Mouse (Mus musculus): ENCODE data around the gene 2310079G19Rik. TPM values are rescaled to one million over a fixed set of nuclear protein-coding genes. Genes with fewer than 3 reads are reported as not detected.

Gene 2310079G19Rik
- polyA plus RNA-seq, 1 experiment = not detected

DNA sequence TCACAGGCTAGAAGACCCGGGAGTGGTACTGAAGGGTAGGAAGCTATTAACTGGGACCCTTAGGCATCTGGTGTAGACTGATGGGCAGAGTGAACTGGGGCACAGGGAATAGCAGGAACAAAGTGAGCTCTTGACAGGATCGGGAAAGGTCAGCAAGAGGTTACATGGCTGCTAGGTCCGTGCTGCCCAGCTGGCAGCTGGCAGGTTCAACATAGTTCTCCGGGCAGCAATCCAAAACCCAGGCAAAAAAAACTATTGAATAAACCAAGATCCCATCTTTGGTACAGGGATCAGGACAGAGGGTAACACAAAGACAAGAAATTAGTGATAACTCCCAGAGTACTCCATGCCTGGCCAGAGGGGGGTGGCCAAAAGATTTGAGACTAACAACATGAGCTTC is 7.7 kb upstream of the 2310079G19Rik start:
- no peak overlapping the region for H3K4me3 ChIP-seq (replicated peaks; ENCODE audit: insufficient read depth, low read depth, low read length)
- 9% methylated on average over 4 of the region's 4 CpGs for WGBS
- no peak for TF ChIP-seq POLR2A (IDR thresholded peaks at IDR 0.05; ENCODE audit: borderline replicate concordance, insufficient read depth, low read length)
- TF ChIP-seq CTCF (IDR thresholded peaks at IDR 0.05; ENCODE audit: borderline replicate concordance, insufficient read depth, low read depth, low read length) = no peak
- no peak overlapping the region for H3K27ac ChIP-seq (ENCODE audit: insufficient read depth, low read length)
- H3K4me1 ChIP-seq (ENCODE audit: control insufficient read depth, insufficient read depth, low read length) = no peaks in the 10 kb centered on the region
- peak in 1 of 2 experiments; percentile 8 for DNase-seq
- H3K27me3 ChIP-seq (ENCODE audit: control insufficient read depth, insufficient read depth, low read length) = no peaks in the 10 kb centered on the region

DNA sequence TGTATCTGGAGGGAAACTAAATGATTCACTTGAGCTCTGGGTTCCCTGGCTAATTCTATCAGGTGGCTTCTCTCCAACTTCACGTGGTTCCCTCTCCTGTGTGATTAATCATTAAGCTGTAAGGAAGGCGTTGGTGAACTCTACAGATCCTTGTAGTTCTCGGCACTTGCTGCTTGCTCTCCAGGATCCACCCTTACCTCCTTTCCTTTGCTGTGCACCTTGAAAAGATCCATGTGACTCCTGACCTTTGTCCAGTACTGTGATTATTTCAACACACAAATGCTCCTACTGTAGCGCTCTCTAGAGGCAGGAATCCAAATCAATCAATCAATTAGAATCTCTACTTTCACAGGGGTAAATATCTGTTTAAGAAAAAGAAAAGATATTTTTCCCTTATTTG is 4.0 kb upstream of the 2310079G19Rik start:
- WGBS = 66% methylated on average over 4 of the region's 4 CpGs
- TF ChIP-seq CTCF (IDR thresholded peaks at IDR 0.05; ENCODE audit: borderline replicate concordance, insufficient read depth, low read depth, low read length) = no peak
- no peak for TF ChIP-seq POLR2A (IDR thresholded peaks at IDR 0.05; ENCODE audit: borderline replicate concordance, insufficient read depth, low read length)

GRCm38 (mm10) chr16:88612712-88613111 is 14.8 kb downstream of the 2310079G19Rik start:
- H3K27me3 ChIP-seq (ENCODE audit: control insufficient read depth, insufficient read depth, low read length) = no peaks in the 10 kb centered on the region
- no peak for DNase-seq
- H3K4me1 ChIP-seq (ENCODE audit: control insufficient read depth, insufficient read depth, low read length) = no peaks in the 10 kb centered on the region
- H3K4me3 ChIP-seq (replicated peaks; ENCODE audit: insufficient read depth, low read depth, low read length) = no peak overlapping the region
- H3K27ac ChIP-seq (ENCODE audit: insufficient read depth, low read length) = no peak overlapping the region
- WGBS = 53% methylated on average over 4 of the region's 4 CpGs
- no peak for TF ChIP-seq CTCF (IDR thresholded peaks at IDR 0.05; ENCODE audit: borderline replicate concordance, insufficient read depth, low read depth, low read length)
- TF ChIP-seq POLR2A (IDR thresholded peaks at IDR 0.05; ENCODE audit: borderline replicate concordance, insufficient read depth, low read length) = no peak

More for the DNA sequence above, 4.0 kb upstream of the 2310079G19Rik start:
- no peak for DNase-seq
- Histone ChIP-seq H3K27ac (ENCODE audit: insufficient read depth, low read length) (no peak overlapping the region), H3K4me3 (replicated peaks; ENCODE audit: insufficient read depth, low read depth, low read length) (no peak overlapping the region), H3K4me1 (ENCODE audit: control insufficient read depth, insufficient read depth, low read length) (no peaks in the 10 kb centered on the region), H3K27me3 (ENCODE audit: control insufficient read depth, insufficient read depth, low read length) (no peaks in the 10 kb centered on the region)

GRCm38 (mm10) chr16:88611922-88612321 is 15.5 kb downstream of the 2310079G19Rik start, which contains the start of gene Krtap24-1:
Krtap24-1 (minus strand) TSS chr16:88612279.
- Histone ChIP-seq H3K4me1 (ENCODE audit: control insufficient read depth, insufficient read depth, low read length) (no peaks in the 10 kb centered on the region), H3K27me3 (ENCODE audit: control insufficient read depth, insufficient read depth, low read length) (no peaks in the 10 kb centered on the region), H3K4me3 (replicated peaks; ENCODE audit: insufficient read depth, low read depth, low read length) (no peak within 1 kb of the TSS), H3K27ac (ENCODE audit: insufficient read depth, low read length) (no peak within 1 kb of the TSS)
- no peak for TF ChIP-seq POLR2A (IDR thresholded peaks at IDR 0.05; ENCODE audit: borderline replicate concordance, insufficient read depth, low read length)
- TF ChIP-seq CTCF (IDR thresholded peaks at IDR 0.05; ENCODE audit: borderline replicate concordance, insufficient read depth, low read depth, low read length) = no peak
- 83% methylated on average over 8 of the region's 8 CpGs for WGBS
- DNase-seq = no peak

GRCm38 (mm10) chr16:88604570-88604969 is 22.9 kb downstream of the 2310079G19Rik start:
- no peaks in the 10 kb centered on the region for H3K4me1 ChIP-seq (ENCODE audit: control insufficient read depth, insufficient read depth, low read length)
- no peaks in the 10 kb centered on the region for H3K27me3 ChIP-seq (ENCODE audit: control insufficient read depth, insufficient read depth, low read length)
- no peak for DNase-seq
- no peak overlapping the region for H3K27ac ChIP-seq (ENCODE audit: insufficient read depth, low read length)
- 93% methylated on average over 6 of the region's 6 CpGs for WGBS
- H3K4me3 ChIP-seq (replicated peaks; ENCODE audit: insufficient read depth, low read depth, low read length) = no peak overlapping the region
- TF ChIP-seq CTCF (IDR thresholded peaks at IDR 0.05; ENCODE audit: borderline replicate concordance, insufficient read depth, low read depth, low read length) = no peak
- no peak for TF ChIP-seq POLR2A (IDR thresholded peaks at IDR 0.05; ENCODE audit: borderline replicate concordance, insufficient read depth, low read length)

DNA sequence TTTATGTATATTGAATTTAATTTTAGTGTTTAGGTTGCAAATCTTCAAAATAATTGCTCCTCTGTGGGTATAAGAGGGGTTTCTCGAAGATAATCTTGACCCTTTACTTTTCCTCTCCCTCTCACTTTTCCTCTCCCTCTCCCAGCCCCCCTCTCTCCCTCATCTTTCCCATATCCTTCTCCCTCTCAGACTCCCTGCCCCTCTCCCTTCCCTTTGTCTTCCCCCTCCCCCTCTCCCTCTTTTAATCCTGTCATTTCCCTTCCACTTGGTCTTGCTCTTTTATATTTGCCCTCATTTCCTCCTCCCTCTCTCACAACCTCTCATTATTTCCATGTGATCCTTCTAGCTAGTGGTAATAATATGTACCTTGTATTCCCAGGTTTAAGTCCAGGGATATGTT is 25.0 kb downstream of the 2310079G19Rik start:
- TF ChIP-seq POLR2A (IDR thresholded peaks at IDR 0.05; ENCODE audit: borderline replicate concordance, insufficient read depth, low read length) (no peak), CTCF (IDR thresholded peaks at IDR 0.05; ENCODE audit: borderline replicate concordance, insufficient read depth, low read depth, low read length) (no peak)
- no peak overlapping the region for H3K4me3 ChIP-seq (replicated peaks; ENCODE audit: insufficient read depth, low read depth, low read length)
- WGBS = 77% methylated on average over 1 of the region's 1 CpGs
- H3K4me1 ChIP-seq (ENCODE audit: control insufficient read depth, insufficient read depth, low read length) = no peaks in the 10 kb centered on the region
- H3K27me3 ChIP-seq (ENCODE audit: control insufficient read depth, insufficient read depth, low read length) = no peaks in the 10 kb centered on the region
- H3K27ac ChIP-seq (ENCODE audit: insufficient read depth, low read length) = no peak overlapping the region
- DNase-seq = no peak

- TF ChIP-seq CTCF (IDR thresholded peaks at IDR 0.05; ENCODE audit: borderline replicate concordance, insufficient read depth, low read depth, low read length) = no peak
- TF ChIP-seq POLR2A (IDR thresholded peaks at IDR 0.05; ENCODE audit: borderline replicate concordance, insufficient read depth, low read length) = no peak
- Histone ChIP-seq H3K27me3 (ENCODE audit: control insufficient read depth, insufficient read depth, low read length) (no peaks in the 10 kb centered on the region), H3K4me3 (replicated peaks; ENCODE audit: insufficient read depth, low read depth, low read length) (no peak overlapping the region), H3K27ac (ENCODE audit: insufficient read depth, low read length) (no peak overlapping the region), H3K4me1 (ENCODE audit: control insufficient read depth, insufficient read depth, low read length) (no peaks in the 10 kb centered on the region)
- WGBS = 90% methylated on average over 8 of the region's 8 CpGs
- no peak for DNase-seq
Observed at GRCm38 (mm10) chr16:88600303-88600702, 27.2 kb downstream of the 2310079G19Rik start.

- DNase-seq = no peak
- no peaks in the 10 kb centered on the region for H3K4me1 ChIP-seq (ENCODE audit: control insufficient read depth, insufficient read depth, low read length)
- no peaks in the 10 kb centered on the region for H3K27me3 ChIP-seq (ENCODE audit: control insufficient read depth, insufficient read depth, low read length)
- H3K27ac ChIP-seq (ENCODE audit: insufficient read depth, low read length) = no peak overlapping the region
- no peak overlapping the region for H3K4me3 ChIP-seq (replicated peaks; ENCODE audit: insufficient read depth, low read depth, low read length)
- TF ChIP-seq POLR2A (IDR thresholded peaks at IDR 0.05; ENCODE audit: borderline replicate concordance, insufficient read depth, low read length) (no peak), CTCF (IDR thresholded peaks at IDR 0.05; ENCODE audit: borderline replicate concordance, insufficient read depth, low read depth, low read length) (no peak)
- 84% methylated on average over 16 of the region's 16 CpGs for WGBS
Observed at GRCm38 (mm10) chr16:88599504-88600237, 27.8 kb downstream of the 2310079G19Rik start.

Measured in cerebellum, adult 2 months (tissue).